Mouse (Mus musculus) 3134 (cell line): Measurements from ENCODE around the gene Zbtb21.
A peak's percentile ranks its signal among the peaks of the same experiment; 100 is the strongest.
"Not testable (repeated sequence)": the region's sequence is repeated elsewhere in the genome, so short reads cannot be mapped to it uniquely, and the experiment has no call there.

Experiments used
- DNase-seq: peaks from one replicate; pipeline ENCODE4 v3.0.0-alpha.2; 2011; ENCODE audit warnings: low spot score; ENCODE audit not compliant: insufficient read length; ENCODE audit errors: extremely low read depth

The Zbtb21 gene

DNA sequence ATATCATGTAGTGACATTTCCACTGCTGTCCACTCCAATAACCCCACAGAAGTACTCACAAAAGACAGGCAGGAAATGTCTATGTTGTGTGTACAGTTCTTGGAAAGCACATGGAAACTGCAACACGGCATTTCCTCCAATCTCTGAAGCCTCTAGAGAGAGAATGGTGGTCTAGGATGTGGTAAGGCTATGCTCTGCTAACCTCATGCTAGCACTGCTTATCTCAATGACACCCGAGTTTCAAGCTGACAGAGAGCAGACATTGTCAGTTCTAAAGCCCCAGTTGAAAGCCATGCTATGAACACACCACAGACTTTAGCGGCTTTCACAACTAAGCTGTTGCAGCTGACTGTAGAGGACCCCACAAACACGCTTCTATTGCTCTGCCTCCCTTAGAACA is 13.6 kb downstream of the Zbtb21 start:
- DNase-seq = no peak

DNA sequence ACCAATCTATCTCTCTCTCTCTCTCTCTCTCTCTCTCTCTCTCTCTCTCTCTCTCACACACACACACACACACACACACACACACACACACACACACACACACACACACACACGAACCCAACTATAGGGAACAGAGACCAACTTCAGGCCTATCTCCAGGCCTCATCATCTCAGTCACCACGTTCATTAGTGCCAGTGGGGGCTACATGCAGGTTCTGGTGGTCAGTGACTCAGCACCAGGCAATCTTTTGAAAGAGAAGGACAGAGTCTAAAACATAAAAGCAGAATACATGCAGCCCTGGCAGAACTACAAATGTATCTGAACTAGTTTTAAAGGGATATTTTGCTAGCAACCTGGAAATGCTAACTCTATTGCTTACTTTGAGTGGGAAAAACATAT is 15.4 kb downstream of the Zbtb21 start:
- not testable (repeated sequence) for DNase-seq

DNA sequence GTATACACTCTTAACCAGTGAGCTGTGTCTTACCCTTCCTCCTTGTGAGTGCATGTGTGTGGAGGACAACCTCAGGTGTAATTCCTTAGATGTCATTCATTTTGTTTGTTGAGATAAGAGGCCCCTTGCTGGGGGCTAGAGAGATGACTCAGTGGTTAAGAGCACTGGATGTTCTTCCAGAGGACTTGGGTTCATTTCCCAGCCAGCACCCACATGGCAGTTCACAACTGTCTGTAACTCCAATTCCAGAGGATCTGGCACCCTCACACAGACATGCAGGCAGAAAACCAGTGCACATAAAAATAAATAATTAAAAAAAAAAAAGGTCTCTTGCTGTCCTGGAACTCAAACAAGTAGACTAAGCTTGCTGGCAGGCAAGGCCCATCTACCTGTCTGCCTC is 20.6 kb downstream of the Zbtb21 start:
- no peak for DNase-seq

DNA sequence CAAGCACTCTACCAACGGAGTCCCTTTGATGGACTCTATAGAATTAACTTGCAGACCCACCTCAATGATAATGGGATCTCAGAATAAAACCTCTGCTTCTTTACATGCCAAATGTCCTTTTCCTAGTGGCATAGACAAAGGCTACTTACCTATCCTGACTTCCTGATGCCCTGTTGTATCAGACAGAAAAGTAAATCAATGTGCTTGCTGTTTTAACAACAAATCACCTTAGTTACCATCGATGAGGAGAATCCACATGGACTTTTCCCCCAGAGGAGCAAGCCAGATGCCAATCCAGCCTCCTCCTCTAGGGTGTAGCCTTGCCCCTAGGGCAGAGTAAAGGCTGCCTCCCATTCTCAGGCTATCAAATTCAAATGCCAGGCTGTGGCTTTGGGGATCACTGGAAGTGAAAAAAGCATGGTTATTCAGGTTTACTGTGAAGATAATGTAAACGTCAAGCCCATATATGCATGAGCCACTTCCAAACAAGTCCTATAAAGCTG is 21.9 kb downstream of the Zbtb21 start:
- no peak for DNase-seq

DNA sequence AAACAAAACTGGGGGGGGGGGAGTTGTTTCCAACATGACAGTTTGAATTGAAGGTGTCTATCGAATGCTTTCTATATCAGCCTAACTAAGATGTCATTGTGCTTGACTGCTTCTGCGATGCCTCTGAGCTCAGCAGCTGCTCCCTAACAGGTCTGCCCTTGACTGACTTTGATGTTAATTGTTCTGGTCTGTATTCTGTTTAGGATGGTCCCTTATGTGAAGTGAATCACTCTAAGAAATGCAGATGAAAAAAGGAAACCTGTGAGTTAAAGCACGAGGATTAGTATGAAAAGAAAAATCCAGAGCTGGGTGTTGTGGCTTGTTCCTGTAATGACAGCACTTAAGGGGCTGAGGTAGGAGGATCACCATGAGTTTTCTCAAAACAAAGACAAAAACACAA is 26.6 kb downstream of the Zbtb21 start:
- no peak for DNase-seq

DNA sequence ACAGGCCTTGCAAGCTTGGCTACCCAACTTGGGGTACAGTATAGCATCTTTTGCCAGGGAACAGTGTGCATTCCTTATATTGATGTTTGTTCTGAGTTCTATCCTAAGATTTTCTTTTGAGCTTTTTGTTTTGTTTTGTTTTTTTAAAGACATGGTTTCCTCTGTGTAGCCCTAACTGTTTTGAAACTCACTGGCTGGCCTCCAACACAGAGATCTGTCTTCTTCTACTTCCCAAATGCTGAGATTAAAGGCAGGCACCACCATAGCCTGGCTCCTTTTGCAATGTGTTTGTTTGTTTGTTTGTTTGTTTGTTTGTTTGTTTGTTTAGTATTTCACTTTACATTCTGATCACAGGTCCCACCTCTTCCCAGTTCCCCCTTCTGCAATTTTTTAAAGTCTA is 32.2 kb downstream of the Zbtb21 start:
- DNase-seq = no peak

DNA sequence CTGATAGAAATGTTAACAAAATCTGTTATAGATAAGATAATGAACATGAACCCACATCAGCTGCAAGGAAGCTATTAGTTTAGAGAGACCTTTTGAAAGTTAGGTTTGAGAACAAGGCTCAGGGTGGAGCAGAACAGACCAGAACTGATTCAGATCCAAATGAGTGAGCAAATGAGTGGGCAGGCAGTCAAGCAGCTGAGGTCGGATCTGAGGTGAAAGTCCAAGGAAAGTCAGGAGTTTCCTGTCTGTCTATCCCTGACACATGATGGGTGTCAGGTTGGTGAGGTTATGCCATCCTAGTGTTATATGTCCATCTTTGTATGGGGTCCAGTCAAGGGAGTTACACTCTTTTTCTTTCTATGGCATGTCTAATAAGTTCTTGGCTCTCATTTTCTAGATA is 32.9 kb downstream of the Zbtb21 start:
- no peak for DNase-seq

DNA sequence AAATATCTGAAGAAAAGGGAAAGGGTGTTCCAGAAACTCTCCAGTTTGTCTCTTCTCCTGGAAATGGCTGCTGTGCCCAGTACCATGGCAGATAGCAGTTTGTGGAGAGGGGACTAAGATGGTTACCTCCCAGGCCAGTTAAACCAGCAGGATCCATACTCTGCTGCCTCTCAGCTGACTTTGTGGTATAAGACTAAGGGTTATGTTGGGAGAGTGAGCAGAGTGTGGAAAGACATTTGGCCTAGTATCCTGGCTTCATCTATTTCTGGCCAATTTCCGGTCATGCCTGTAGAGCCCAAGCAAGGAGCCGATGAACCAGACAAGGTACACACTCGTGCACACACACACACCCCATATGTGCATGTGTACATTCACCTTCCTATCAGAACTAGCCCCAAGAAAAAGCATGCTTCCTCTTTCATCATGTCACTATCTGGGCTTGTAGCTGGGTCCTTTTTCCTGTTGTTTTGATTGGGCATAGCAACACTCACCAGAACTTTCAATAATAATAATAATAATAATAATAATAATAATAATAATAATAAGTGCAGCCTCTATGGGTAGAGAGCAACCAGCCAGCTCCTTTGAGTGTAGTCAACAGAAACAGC is 35.0 kb downstream of the Zbtb21 start:
- no peak for DNase-seq

DNA sequence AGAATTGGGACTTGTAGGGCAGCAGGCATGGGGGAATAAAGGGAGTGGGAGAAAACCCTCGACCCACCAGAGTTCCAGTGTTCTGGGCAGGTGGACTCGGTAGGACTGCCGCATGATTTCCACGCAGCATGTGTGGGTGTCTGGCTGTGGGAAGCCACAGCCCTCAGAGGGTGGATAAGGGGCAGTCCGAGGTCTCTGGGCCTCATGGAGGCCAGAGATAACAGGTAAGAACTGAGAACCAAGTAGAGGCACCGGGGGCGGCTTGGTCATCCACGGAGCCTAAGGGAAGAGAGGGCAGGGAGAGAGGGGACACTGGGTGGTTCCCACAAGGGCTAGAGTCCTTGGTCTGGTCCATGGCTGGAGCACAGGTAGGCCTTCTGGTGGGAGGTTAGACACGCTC is 36.0 kb downstream of the Zbtb21 start:
- no peak for DNase-seq

DNA sequence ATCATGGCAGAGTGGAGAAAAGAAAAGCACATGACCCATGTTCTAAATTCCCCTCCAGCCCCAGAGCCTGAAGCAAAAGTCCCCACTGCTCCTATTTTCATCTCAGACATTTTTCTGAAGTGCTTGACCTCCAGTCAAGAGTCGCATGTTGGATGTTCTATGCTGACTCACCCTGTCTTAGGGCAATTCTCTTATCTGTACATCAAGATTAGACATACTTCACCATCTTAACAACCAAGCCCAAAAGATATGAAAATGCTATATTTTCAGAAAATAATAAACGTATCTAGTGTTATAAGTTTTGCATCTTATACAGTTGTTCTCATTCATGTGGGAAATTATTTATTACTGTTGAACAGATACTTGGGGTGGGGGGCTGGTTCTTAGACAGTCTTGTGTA is 36.7 kb downstream of the Zbtb21 start:
- no peak for DNase-seq

DNA sequence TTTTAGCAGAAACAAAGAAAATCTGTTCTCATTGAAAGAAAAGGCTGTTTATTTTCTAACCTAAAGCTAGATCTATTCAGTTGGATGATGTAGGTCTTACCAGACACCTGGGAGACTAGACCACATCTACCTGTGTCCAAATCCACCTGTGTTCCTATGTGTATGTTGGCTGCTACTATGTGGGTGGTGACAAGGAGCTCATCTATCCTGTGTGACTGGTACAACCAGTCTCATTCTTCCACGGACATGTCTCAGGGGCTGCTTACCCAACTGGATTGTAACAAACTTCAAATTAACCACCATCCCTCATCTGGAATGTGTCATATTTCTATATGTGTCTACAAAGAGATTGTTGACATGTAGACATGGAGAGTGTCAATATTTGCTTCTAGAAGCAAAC is 38.7 kb downstream of the Zbtb21 start:
- no peak for DNase-seq

DNA sequence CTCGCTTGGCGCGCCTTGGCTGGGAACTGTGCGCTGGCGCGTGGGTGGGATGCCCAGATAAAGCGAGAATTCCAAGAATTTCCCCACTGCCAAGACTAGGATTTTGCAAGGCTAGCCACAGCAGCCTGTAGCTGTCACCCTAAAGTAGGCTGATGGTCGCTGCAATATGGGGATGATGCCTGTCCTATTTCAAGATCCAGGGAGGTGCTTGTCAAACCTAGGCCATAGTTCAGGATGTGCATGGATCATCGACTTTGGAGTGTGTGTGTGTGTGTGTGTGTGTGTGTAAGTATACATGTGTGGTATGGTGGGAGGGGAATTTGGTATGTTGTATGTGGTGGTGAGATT is 39.7 kb downstream of the Zbtb21 start:
- DNase-seq = no peak

DNA sequence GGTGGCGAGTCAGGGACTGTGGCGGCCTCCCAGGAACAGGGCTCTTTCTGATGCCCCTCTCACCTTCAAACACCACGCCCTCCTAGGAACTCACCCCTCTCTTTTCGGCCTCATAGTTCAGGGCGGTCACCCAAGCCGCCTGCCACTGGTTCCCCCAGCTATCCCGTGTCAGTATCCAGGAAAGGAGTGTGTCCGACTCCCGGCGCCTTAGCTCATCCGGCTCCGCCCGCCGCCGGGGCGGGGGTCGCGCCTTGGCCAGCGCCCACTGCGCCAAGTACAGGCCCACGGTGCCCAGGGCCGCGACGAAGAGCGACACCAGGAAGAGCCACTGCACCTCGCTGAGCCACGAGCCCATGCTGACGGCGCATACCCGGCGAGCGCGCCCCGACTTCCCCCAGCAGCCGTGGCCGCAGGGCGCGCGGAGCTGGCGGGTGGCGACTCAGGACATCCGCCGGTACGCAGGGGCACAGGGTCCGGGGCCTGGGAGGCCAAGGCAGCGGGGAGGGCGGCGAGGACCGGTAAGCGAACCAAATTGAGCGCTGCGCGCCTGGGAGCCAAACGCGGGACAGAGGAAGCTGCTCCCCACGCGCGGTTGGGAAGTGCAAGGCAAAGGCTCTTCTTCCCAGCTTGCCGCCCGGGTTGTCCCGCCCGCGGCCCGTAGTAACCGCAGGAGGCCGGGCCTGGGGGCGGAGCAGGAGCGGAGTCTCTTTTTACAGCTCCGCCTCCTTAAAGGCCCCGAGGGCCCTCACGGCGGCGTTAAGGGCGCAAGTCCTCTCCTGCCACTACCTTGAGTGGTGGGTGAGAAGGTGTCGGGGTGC is 40.3 kb downstream of the Zbtb21 start:
- peak; percentile 92 for DNase-seq

DNA sequence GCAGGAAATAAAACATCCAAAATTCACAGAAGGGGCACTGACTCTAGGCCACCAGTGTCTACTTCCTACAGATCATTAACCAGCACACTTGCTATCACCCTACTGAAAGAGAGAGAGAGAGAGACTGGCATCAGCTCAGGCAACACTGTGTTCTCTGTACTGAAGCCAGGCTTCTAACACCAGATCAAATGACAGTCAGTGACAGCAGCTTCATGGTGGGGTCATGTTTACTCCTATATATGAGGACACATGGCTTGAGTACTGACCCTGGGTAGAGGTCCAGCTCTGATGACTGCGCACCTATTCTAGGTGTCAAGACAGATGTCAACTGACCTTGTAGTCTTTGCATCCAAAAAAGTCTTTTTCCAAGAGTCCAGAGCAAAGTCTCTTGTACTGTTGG is 41.8 kb downstream of the Zbtb21 start:
- no peak for DNase-seq

DNA sequence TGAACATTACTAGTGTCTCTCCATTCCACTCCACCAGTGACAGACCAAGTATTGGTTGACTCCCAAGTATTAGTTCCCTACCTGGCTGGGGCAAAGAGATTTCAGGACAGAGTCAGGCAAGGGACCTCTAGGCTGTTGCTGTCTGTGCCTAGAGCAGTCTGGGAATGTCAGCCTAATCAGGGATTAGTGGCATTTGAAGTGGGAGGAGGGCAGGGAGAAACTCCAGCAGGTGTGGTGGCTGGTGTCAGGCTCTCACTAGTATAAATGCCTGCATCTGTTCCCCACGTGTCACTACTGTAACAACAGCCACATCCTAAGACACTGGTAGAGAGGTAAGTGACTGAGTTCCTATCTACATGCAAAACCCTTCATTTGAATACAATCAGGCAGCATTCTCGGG is 42.6 kb downstream of the Zbtb21 start:
- DNase-seq = no peak

DNA sequence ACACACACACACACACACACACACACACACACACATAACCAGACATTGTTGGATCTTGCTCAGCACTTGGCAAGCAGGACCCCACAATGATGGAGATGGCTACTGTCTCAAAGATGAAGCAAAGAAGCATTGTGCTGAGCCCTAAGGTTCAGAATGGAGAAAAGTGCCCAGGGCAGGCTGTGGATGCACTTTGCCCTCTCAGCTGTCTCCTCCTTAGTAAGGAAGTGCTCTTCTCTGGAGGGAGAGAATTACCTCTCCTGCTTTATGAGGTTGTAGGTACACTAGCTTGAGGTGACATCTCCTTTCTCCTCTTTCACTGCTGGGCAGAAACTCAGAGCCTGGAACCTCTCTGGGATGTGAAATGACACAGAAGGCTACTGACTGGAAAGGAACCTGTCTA is 49.5 kb downstream of the Zbtb21 start:
- no peak for DNase-seq

DNA sequence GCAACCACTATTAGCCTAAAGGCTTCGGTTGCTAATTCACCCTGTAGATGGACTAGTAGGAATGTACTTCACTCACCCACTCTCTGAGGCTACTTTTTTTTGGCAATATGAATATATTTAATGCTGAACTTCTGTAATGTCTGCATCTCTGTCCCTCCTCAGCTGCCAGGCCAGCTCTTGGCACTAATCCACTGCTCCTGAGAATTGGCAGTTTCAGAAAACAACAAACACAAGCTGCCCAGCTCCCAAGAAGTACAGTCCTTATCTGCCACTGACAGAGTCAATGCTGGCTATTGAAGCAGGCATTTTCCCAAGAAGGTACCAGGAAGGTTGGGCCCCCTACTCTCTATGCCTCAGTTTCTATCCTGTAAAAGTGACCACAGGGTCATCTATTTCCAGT is 53.1 kb downstream of the Zbtb21 start:
- DNase-seq = no peak

DNA sequence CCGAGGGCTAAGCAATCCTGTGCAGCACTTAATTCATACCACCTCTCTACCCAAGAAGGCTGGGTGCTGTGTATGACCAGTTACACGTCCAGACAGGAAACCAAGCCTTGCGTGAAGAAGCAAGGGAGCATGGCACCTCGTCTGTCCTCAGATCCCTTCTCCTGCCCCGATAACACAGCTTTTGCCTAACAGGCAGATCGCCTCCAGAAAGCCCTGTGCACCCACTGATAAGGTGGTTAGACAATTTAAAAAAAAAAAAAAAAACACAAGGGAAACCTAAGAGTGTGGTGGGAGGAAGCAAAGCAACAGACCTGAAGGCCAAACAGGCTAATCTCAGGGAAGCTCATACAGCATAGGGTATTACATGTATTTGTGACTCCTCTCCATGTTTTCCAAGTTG is 54.9 kb downstream of the Zbtb21 start:
- no peak for DNase-seq

DNA sequence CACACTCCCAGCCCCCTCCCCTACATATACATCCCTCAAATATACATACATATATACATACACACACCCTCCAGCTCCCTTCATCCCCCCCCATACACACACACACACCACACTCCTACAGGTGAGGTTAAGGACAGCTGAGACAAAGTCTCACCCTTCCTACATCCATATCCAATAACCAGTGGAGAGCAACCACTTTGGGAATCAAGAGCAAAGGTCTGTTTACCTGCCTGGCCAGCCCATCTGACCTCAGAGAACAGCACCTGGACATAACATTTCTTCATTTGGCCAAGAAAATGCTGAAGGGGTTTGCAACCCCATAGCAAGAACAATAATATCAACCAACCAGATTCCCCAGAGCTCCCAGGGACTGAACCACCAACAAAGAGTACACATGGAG is 56.1 kb downstream of the Zbtb21 start:
- no peak for DNase-seq

DNA sequence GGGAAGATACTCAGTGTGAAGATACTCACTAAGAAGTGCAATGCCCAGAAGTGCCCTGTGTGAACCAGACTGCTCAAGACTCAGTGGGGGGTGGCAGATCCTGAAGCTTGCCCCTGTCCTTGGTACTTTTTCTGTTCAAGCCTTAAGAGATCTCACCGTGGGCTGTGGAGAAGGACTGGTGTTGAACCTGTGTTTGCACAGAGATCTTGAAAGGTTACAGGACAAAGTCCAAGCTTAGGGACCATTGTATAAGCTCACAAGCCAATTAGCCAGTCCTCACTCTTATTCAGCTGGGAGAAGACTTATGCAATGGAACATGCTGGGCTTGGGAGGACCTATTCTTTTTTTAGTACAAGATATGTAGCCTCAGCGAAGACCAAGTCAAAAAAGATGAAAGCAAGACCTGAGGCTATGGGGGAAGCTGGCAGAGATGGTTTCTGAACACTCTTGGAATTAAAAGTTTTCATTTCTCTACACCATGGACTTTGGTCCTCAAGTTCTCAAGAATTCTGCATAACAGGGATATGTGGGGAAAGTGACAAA is 56.9 kb downstream of the Zbtb21 start:
- DNase-seq = no peak

DNA sequence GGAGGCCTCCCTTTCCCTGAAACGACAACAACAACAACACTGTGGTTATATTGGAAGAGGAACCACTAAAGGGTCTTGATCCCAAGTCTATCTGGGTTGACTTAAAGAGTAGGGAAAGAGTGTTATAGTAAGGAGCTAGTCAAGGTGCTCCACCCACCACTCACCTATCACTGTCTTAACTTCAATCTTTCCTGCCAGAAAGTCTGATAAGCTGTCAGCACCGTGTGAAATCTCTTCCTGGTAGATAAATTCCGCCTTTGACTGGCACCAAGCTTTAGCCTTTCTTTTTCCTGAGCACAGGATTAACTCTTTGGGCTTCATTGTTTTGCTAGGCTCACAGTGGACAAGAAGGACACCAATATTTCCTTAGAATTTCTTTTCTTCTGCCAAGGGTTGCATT is 58.4 kb downstream of the Zbtb21 start:
- DNase-seq = no peak

DNA sequence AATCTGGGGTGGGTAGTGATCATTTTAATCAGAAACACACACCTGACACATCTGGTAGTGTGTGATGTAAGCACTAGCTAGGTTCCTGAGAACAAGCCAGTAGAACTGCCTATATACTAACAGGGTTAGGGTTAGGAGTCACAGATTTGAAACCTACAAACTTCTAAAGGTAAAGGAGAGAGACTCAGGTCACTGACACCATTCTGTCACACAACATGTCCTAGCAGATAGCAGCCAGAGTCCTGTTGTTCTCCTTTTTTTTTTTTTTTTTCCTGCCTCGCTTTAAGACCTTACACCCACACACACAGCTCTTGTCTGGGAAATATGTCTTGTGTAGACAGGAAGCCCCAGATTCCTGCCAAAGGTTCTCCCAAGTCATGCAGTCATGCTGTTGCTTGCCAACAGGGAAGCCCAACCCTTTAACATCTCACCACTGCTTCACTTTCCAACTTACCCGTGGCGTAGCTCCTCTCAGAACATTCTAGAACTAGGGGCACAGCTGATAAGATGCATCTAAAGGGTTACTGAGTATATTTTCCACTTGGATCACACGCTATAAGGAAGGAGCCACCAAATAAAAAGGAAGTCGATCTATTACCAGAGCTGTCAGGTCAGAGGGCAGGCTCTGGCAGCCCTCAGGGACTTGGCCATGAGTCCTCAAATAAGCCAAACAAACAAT is 64.9 kb downstream of the Zbtb21 start:
- peak; percentile 16 for DNase-seq
